In the genomic region with DNA sequence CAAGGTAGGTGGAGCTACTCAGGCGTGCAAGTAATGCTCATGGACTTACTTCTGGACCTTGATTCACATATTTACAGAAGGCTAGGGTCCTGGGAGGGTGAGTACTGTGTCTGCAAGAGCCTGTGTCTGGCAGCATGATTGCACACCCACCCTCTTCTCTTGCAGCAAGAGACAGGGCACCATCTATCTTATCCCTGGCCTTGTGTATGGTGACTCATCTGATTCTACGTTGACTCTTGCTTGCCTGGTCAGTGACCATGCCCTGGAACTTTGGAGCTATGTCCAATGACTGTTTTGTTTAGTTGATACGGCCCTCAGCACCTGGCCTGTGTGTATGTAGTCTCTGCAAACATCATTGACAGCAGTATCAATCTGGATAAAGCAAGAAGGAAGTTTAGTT, we compare ENCODE assay signal across 7 mouse cellular contexts.
"Had no signal": no experiment of that assay in that cellular context is flagged by ENCODE, and none has a peak within 500 bp of the region (broad histone marks: within the 10 kb centered on the region; RNA-seq: fewer than 3 reads in every experiment).

No protein-coding gene starts in this region.

- DNase-seq: kidney, postnatal 10 days; left cerebral cortex, postnatal 4 days; lung, adult 18-20 months; right cerebral cortex, postnatal 4 days; spleen, adult 18-20 months; thymus, adult 18-20 months; thymus, postnatal 25 days had no signal
